Comparison of ENCODE assay signal across 15 mouse cellular contexts in the genomic region with DNA sequence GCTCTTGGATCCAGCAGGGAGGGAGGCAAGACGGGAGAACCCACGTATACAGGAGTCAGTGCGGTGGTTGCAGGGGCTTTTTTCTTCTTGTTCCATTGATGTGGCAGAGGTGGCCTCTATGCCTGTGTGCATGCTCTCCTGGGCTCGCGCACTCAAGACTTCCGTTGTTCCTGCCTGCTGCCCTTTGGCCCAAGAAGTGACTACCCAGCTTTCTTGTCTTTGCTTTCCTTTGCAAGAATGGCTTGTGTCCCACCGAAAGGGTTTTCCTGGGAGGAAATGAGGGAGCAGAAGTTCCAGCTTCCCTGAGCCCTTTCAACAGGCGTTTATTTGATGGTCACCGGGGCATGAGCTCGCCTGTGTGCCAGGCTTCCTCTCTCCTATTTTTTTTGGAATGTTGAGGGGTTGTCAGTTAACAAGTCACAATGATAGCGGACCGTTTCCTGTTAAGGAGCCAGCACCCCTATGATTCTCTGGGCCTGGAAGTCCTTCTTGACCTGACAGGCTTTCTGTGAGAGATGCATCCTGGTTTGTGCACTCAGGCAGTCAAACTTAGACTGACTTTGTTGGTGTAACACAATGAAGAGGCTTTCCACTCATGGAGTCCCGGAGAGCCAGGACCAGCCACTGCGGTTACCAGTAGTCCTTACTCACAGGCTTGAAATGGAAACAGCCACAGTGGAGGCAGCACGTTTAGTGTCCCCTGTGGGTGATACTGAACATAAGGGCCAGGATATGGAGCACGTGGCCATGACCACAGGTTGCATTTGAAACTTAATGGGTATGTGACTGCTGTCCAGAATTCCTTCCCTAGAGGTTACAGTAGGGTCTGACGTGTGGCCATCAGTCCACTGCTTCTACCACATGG.
DNase-seq lines count a peak whose midpoint lies in the region; ATAC-seq and TF ChIP-seq lines count a peak whose summit lies in the region.
"Had no signal": no experiment of that assay in that cellular context is flagged by ENCODE, and none has a peak within 500 bp of the region (broad histone marks: within the 10 kb centered on the region; RNA-seq: fewer than 3 reads in every experiment).

No protein-coding gene starts in this region.

- no peaks in the 10 kb centered on the region for H3K27me3 ChIP-seq in heart, embryonic 11.5 days (ENCODE audit: control insufficient read depth, insufficient read depth, low read length)
- no peaks in the 10 kb centered on the region for H3K27me3 ChIP-seq in lung, embryonic 16.5 days (ENCODE audit: control insufficient read depth, insufficient read depth, low read depth, low read length)
- H3K27me3 ChIP-seq in heart, postnatal 0 days (ENCODE audit: control insufficient read depth, insufficient read depth, low read length): no peaks in the 10 kb centered on the region
- H3K27me3 ChIP-seq: embryonic facial prominence, embryonic 12.5 days; intestine, embryonic 15.5 days; limb, embryonic 13.5 days had no signal

- WGBS in heart, embryonic 11.5 days (ENCODE audit: insufficient replicate concordance): 68% methylated on average over 17 of the region's 17 CpGs
- 63% methylated on average over 17 of the region's 17 CpGs for WGBS in lung, embryonic 16.5 days
- 58% methylated on average over 17 of the region's 17 CpGs for WGBS in heart, postnatal 0 days

- TF ChIP-seq EP300 in heart, postnatal 0 days (IDR thresholded peaks at IDR 0.05; ENCODE audit: low read depth): no peak

- H3K27ac ChIP-seq in heart, embryonic 11.5 days (ENCODE audit: low read depth, low read length): peak overlapping the region; percentile 4
- H3K27ac ChIP-seq in lung, embryonic 16.5 days (ENCODE audit: low read length): peak overlapping the region; percentile 60
- peak overlapping the region; percentile 48; the same call in 1 of the 2 replicates for H3K27ac ChIP-seq in heart, postnatal 0 days (ENCODE audit: low read depth)
- H3K27ac ChIP-seq: embryonic facial prominence, embryonic 12.5 days; forebrain, embryonic 10.5 days; intestine, embryonic 15.5 days; limb, embryonic 13.5 days had no signal

- H3K4me2 ChIP-seq in heart, embryonic 11.5 days: no peak overlapping the region
- H3K4me2 ChIP-seq in lung, embryonic 16.5 days (ENCODE audit: low read depth, low read length): no peak overlapping the region
- H3K4me2 ChIP-seq in heart, postnatal 0 days (ENCODE audit: low read depth, low read length): no peak overlapping the region
- H3K4me2 ChIP-seq: embryonic facial prominence, embryonic 12.5 days; intestine, embryonic 15.5 days; limb, embryonic 13.5 days had no signal

- no peaks in the 10 kb centered on the region; the same call in none of the 2 replicates for H3K4me1 ChIP-seq in heart, embryonic 11.5 days (ENCODE audit: control insufficient read depth, insufficient read depth, low read length)
- H3K4me1 ChIP-seq in lung, embryonic 16.5 days (replicated peaks; ENCODE audit: control insufficient read depth, insufficient read depth, low read length): no peaks in the 10 kb centered on the region
- H3K4me1 ChIP-seq in heart, postnatal 0 days (ENCODE audit: control insufficient read depth, insufficient read depth): no peaks in the 10 kb centered on the region
- H3K4me1 ChIP-seq: embryonic facial prominence, embryonic 12.5 days; intestine, embryonic 15.5 days; limb, embryonic 13.5 days; megakaryocyte, embryonic 14.5 days had no signal

- no peaks in the 10 kb centered on the region; the same call in 1 of the 2 replicates for H3K9me3 ChIP-seq in heart, embryonic 11.5 days (replicated peaks; ENCODE audit: control insufficient read depth, low read length)
- no peaks in the 10 kb centered on the region for H3K9me3 ChIP-seq in lung, embryonic 16.5 days (ENCODE audit: control insufficient read depth, low read length)
- no peaks in the 10 kb centered on the region for H3K9me3 ChIP-seq in heart, postnatal 0 days (replicated peaks; ENCODE audit: control insufficient read depth, low read length)
- H3K9me3 ChIP-seq: embryonic facial prominence, embryonic 12.5 days; forebrain, embryonic 10.5 days; intestine, embryonic 15.5 days; limb, embryonic 13.5 days had no signal

- ATAC-seq in heart, embryonic 11.5 days (replicated peaks; ENCODE audit: insufficient number of reproducible peaks, low FRiP score, low TSS enrichment): no peak
- ATAC-seq in lung, embryonic 16.5 days (ENCODE audit: low read depth): peak; percentile 38
- peak; percentile 27 for ATAC-seq in heart, postnatal 0 days (ENCODE audit: insufficient read depth, low read depth)
- ATAC-seq: intestine, embryonic 15.5 days had no signal

- H3K4me3 ChIP-seq in heart, embryonic 11.5 days (ENCODE audit: low read depth, low read length): no peak overlapping the region
- H3K4me3 ChIP-seq in lung, embryonic 16.5 days (ENCODE audit: low read length): no peak overlapping the region
- no peak overlapping the region for H3K4me3 ChIP-seq in heart, postnatal 0 days (ENCODE audit: low read depth, low read length)
- H3K4me3 ChIP-seq: embryonic facial prominence, embryonic 12.5 days; forebrain, embryonic 10.5 days; intestine, embryonic 15.5 days; limb, embryonic 13.5 days; megakaryocyte, embryonic 14.5 days had no signal

- TF ChIP-seq CTCF in heart, postnatal 0 days (IDR thresholded peaks at IDR 0.05; ENCODE audit: low read depth): no peak

- DNase-seq in heart, adult 8-10 months (ENCODE audit: low spot score): no peak
- no peak for DNase-seq in lung, adult 18-20 months
- no peak for DNase-seq in heart, postnatal 0 days (ENCODE audit: low spot score)
- peak; percentile 52 to 59 for DNase-seq in kidney, postnatal 36 days
- DNase-seq in cerebellum, postnatal 25 days: no peak
- DNase-seq: cerebellum, postnatal 14 days; thymus, adult 2 months had no signal

- no peaks in the 10 kb centered on the region for H3K36me3 ChIP-seq in heart, embryonic 11.5 days (ENCODE audit: control insufficient read depth, insufficient read depth, low read length)
- H3K36me3 ChIP-seq in lung, embryonic 16.5 days (ENCODE audit: control insufficient read depth, insufficient read depth, low read length): no peaks in the 10 kb centered on the region
- 0 out of 2 replicates have a peak, but pooled peaks cover 4% of the 10 kb centered on the region for H3K36me3 ChIP-seq in heart, postnatal 0 days (replicated peaks; ENCODE audit: control insufficient read depth, insufficient read depth, low read length)
- H3K36me3 ChIP-seq: embryonic facial prominence, embryonic 12.5 days; forebrain, embryonic 10.5 days; G1E; intestine, embryonic 15.5 days; limb, embryonic 13.5 days had no signal

- no peak overlapping the region for H3K9ac ChIP-seq in heart, embryonic 11.5 days (ENCODE audit: low read depth, low read length)
- no peak overlapping the region for H3K9ac ChIP-seq in lung, embryonic 16.5 days (ENCODE audit: low read length)
- no peak overlapping the region for H3K9ac ChIP-seq in heart, postnatal 0 days (replicated peaks; ENCODE audit: low read depth, low read length)
- H3K9ac ChIP-seq: embryonic facial prominence, embryonic 12.5 days; intestine, embryonic 15.5 days; limb, embryonic 13.5 days had no signal

Comparison
In these comparisons a context has a peak if more than half of its experiments do, and no peak if none do; other contexts are left out.
1. H3K27ac ChIP-seq: peak in every context shown above with its lines; median percentile 60 in lung, embryonic 16.5 days; 48 in heart, postnatal 0 days; 4 in heart, embryonic 11.5 days.
2. DNase-seq: peak in kidney, postnatal 36 days (2 of 2); none in heart, adult 8-10 months (single experiment), lung, adult 18-20 months (0 of 2), heart, postnatal 0 days (single experiment) and cerebellum, postnatal 25 days (0 of 2).